Mouse (Mus musculus) lung, adult 2 months (tissue): ENCODE data around the gene Ercc6. TPM values are rescaled to one million over a fixed set of nuclear protein-coding genes. Genes with fewer than 3 reads are reported as not detected.

Source experiments
- DNase-seq: peaks from one replicate; pipeline ENCODE4 v3.0.0; 2022
- H3K4me1 ChIP-seq: fragments of 200-500 bp; 2 replicates; pipeline ENCODE4 v1.6.1; 2011; ENCODE audit warnings: low read length; ENCODE audit not compliant: control insufficient read depth, insufficient read depth
- H3K4me3 ChIP-seq: fragments of 200-500 bp; replicated peaks from 2 replicates; pipeline ENCODE3; 2011; ENCODE audit warnings: low read depth, mild to moderate bottlenecking, control low read depth, low read length; ENCODE audit errors: extremely low read depth
- CTCF ChIP-seq: fragments of 200-500 bp; IDR thresholded peaks from 2 replicates; pipeline ENCODE4 v1.5.1; 2011; ENCODE audit warnings: mild to moderate bottlenecking, low read length, control low read depth; ENCODE audit not compliant: insufficient read depth
- POLR2A ChIP-seq: fragments of 200-500 bp; IDR thresholded peaks from 2 replicates; pipeline ENCODE4 v1.6.1; 2011; ENCODE audit warnings: low read depth, mild to moderate bottlenecking, control low read depth, low read length, borderline replicate concordance; ENCODE audit errors: extremely low read depth
- WGBS: fragments of 180-500 bp; shearing (Covaris S2); methylation state at CpG from one replicate; pipeline ENCODE4 v1.1.7; 2018; 5-methylcytosine and 5-hydroxymethylcytosine counted together
- polyA plus RNA-seq: library from polyadenylated mRNA; depleted of rRNA; stranded (reverse); fragments of >200 nt; gene quantifications from 2 replicates; pipeline ENCODE4 v1.2.3, GENCODE M21; 2012

The Ercc6 gene
- polyA plus RNA-seq, 1 experiment = 4.8 TPM

DNA sequence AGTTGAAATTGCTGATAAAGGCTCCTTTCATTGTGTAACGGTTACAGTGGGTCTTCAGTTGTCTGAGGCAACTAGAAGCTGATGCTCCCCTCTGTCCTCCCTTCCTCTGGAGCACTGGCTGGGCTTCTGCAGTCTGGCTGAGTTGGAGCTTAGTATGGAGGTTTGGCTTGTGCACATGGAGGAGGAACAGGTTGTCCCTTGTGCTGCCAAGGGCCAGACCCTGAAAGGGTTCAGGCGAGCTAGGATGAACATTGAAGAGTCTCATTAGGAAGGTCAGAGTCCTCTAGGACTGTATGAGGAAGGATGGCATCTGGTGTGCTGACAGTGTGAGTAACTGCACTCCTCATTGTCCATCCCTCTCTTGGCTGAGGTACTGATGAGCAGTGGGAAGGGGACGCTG is 18.1 kb downstream of the Ercc6 start:
- Histone ChIP-seq H3K4me3 (no peak overlapping the region), H3K4me1 (peaks cover 2% of the 10 kb centered on the region)
- WGBS = 81% methylated on average over 3 of the region's 3 CpGs
- TF ChIP-seq POLR2A (no peak), CTCF (no peak)
- no peak for DNase-seq

GRCm38 (mm10) chr14:32532381-32533147 is 19.2 kb downstream of the Ercc6 start:
- DNase-seq = no peak
- peaks cover 3% of the 10 kb centered on the region for H3K4me1 ChIP-seq
- 74% methylated on average over 7 of the region's 7 CpGs for WGBS
- no peak overlapping the region for H3K4me3 ChIP-seq
- TF ChIP-seq CTCF (no peak), POLR2A (no peak)

GRCm38 (mm10) chr14:32533148-32533520 is 19.8 kb downstream of the Ercc6 start:
- TF ChIP-seq POLR2A = no peak
- no peak for TF ChIP-seq CTCF
- peaks cover 3% of the 10 kb centered on the region for H3K4me1 ChIP-seq
- WGBS = 78% methylated on average over 3 of the region's 3 CpGs
- H3K4me3 ChIP-seq = no peak overlapping the region
- no peak for DNase-seq

DNA sequence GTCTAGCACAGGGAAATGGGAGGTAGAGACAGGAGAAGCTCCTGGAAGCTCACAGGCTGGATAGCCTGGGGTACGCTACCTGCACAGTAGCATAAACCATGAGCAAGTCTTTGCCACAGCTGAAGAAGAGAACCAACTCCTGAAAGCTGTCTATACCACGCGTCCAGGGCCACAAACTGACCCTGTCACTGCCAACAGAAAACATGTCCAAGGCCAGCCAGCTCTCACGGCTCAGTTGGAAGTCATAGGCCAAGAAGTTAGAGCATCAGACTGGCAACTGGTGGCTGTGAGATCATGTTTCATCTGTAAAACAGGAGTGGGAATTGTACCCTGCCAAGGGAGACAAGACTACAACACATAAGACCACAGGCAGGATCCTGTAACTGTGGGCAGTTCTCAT is 20.3 kb downstream of the Ercc6 start:
- Histone ChIP-seq H3K4me3 (no peak overlapping the region), H3K4me1 (peaks cover 3% of the 10 kb centered on the region)
- no peak for DNase-seq
- 82% methylated on average over 4 of the region's 4 CpGs for WGBS
- TF ChIP-seq POLR2A = no peak
- TF ChIP-seq CTCF = no peak

GRCm38 (mm10) chr14:32534137-32534536 is 20.8 kb downstream of the Ercc6 start:
- peaks cover 3% of the 10 kb centered on the region for H3K4me1 ChIP-seq
- 75% methylated on average over 5 of the region's 5 CpGs for WGBS
- no peak overlapping the region for H3K4me3 ChIP-seq
- TF ChIP-seq CTCF (peak; percentile 34), POLR2A (no peak)
- no peak for DNase-seq

DNA sequence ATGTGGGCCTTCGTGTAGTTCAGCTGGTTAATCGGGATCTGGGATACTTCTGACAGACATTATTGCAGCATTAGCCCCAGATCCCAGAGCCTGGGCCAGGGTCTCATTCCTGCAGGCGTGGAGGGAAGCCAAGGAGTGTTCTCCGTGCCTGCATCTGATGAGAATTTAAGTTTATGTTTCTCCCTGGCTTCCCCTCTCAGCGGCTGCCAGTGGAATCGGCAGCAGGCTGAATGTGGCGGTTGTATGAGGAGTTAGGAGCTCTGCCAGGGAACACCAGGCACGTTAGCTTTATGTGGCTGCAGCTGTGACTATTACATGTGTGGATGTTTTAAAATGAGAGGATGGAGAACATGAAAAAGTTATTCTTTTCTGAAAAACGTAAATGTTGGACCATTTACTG is 23.4 kb downstream of the Ercc6 start:
- no peak for DNase-seq
- 58% methylated on average over 9 of the region's 9 CpGs for WGBS
- TF ChIP-seq CTCF = no peak
- TF ChIP-seq POLR2A = no peak

GRCm38 (mm10) chr14:32538115-32538514 is 24.8 kb downstream of the Ercc6 start:
- Histone ChIP-seq H3K4me1 (peaks cover 3% of the 10 kb centered on the region), H3K4me3 (no peak overlapping the region)
- 83% methylated on average over 1 of the region's 1 CpGs for WGBS
- TF ChIP-seq CTCF (no peak), POLR2A (no peak)
- DNase-seq = no peak

More for the DNA sequence above, 23.4 kb downstream of the Ercc6 start:
- Histone ChIP-seq H3K4me3 (no peak overlapping the region), H3K4me1 (peaks cover 3% of the 10 kb centered on the region)

DNA sequence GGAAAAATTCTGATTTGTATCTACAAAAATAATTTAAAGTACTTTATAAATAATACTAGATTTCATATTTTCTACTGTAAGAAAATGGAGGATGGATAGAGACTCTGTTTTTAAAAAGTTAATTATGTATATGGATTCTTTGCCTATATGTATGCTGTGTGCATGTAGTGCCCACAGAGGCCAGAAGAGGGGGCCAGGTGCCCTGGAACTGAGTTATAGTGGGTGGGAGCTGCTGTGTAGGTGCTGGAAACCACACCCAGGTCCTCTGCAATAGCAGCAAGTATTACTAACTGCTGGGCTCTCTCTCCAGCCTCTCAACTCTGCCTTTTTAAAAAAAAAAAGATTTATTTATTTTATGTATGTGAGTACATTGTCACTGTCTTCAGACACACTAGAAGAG is 29.8 kb downstream of the Ercc6 start:
- Histone ChIP-seq H3K4me3 (no peak overlapping the region), H3K4me1 (no peaks in the 10 kb centered on the region; the same call in 1 of the 2 replicates)
- TF ChIP-seq POLR2A (no peak), CTCF (no peak)
- DNase-seq = no peak

DNA sequence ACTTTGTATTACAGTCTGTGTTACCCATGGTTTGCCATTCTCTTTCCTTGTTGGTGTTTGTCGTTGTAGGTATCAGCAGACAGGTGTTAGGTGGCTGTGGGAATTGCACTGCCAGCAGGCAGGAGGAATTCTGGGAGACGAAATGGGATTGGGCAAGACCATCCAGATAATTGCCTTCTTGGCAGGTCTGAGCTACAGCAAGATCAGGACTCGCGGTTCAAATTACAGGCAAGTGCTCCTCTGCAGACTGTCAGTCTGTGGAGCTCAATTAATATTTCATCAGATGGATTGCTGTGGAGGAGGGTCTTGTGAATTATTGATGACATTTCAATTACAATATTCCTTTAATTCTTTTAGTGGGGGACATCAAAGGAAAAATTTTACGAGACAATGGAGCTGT is 33.4 kb downstream of the Ercc6 start:
- DNase-seq = no peak
- Histone ChIP-seq H3K4me1 (no peaks in the 10 kb centered on the region), H3K4me3 (no peak overlapping the region)
- TF ChIP-seq CTCF = no peak
- no peak for TF ChIP-seq POLR2A
- 78% methylated on average over 5 of the region's 5 CpGs for WGBS

DNA sequence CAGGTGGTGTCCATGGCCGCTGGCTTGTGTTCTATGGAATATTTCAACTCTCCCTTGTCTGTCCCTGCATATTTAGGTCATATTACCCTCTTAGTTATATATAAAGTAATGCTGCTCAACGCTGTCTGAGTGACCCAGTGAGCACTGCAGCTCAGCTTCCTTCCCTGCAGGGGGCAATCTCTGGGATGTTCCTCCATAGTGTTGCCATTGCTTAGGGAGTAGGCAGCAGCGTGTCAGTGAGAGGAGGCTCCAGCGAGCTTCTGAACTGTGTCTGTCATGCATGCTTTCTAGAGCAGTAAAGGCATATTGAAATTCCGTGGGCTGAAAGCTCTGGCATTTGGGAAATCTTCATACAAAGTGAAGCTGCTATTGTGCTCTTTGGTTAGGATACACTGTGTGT is 38.5 kb downstream of the Ercc6 start:
- 87% methylated on average over 5 of the region's 5 CpGs for WGBS
- no peak for TF ChIP-seq CTCF
- TF ChIP-seq POLR2A = no peak
- H3K4me1 ChIP-seq = no peaks in the 10 kb centered on the region
- no peak overlapping the region for H3K4me3 ChIP-seq
- DNase-seq = no peak
